In the genomic region with DNA sequence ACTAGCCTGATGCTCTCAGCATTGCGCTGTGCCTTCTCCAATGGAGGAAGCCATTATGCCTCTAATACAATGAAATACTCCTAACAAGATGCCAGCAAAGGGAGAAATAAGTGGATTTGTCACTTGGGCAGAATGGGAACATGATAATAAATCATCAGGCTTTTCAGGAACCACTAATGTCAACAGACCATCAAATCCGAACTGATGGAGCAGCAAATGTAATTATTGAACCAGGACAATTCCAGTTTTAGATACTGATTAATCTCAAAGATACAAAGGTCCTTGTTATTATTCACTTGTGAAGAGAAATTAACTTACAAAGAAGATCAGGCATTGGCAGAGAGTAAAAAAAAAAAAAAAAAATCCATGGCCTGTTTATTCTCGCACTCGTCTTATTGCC, we compare ENCODE assay signal across 24 mouse cellular contexts. TPM values are rescaled to one million over a fixed set of nuclear protein-coding genes. Genes with fewer than 3 reads are reported as not detected.
"Had no signal": no experiment of that assay in that cellular context is flagged by ENCODE, and none has a peak within 500 bp of the region (broad histone marks: within the 10 kb centered on the region; RNA-seq: fewer than 3 reads in every experiment).

No protein-coding gene starts in this region.

- ATAC-seq: intestine, postnatal 0 days; lung, postnatal 0 days; midbrain, embryonic 15.5 days had no signal

- H3K4me3 ChIP-seq: layer of hippocampus, adult 2 months; limb, embryonic 10.5 days; limb, embryonic 13.5 days; liver, embryonic 13.5 days; midbrain, embryonic 12.5 days; midbrain, embryonic 15.5 days; neural tube, embryonic 12.5 days; neural tube, embryonic 15.5 days had no signal

- H3K9ac ChIP-seq: limb, embryonic 13.5 days; liver, embryonic 13.5 days; lung, embryonic 14.5 days; midbrain, embryonic 12.5 days; midbrain, embryonic 15.5 days; neural tube, embryonic 12.5 days; neural tube, embryonic 15.5 days had no signal

- H3K27me3 ChIP-seq: limb, embryonic 13.5 days; liver, embryonic 13.5 days; midbrain, embryonic 15.5 days; neural tube, embryonic 12.5 days; neural tube, embryonic 15.5 days had no signal

- H3K9me3 ChIP-seq: limb, embryonic 10.5 days; limb, embryonic 13.5 days; liver, embryonic 13.5 days; midbrain, embryonic 12.5 days; midbrain, embryonic 15.5 days; neural tube, embryonic 12.5 days; neural tube, embryonic 15.5 days had no signal

- H3K4me2 ChIP-seq: limb, embryonic 13.5 days; liver, embryonic 13.5 days; lung, embryonic 14.5 days; midbrain, embryonic 12.5 days; midbrain, embryonic 15.5 days; neural tube, embryonic 12.5 days; neural tube, embryonic 15.5 days had no signal

- H3K27ac ChIP-seq: layer of hippocampus, adult 2 months; limb, embryonic 10.5 days; limb, embryonic 13.5 days; liver, embryonic 13.5 days; macrophage; midbrain, embryonic 12.5 days; midbrain, embryonic 15.5 days; neural tube, embryonic 12.5 days; neural tube, embryonic 15.5 days; stomach, postnatal 0 days had no signal

- H3K4me1 ChIP-seq: liver, embryonic 13.5 days had no signal

- H3K36me3 ChIP-seq: limb, embryonic 10.5 days; limb, embryonic 13.5 days; liver, embryonic 13.5 days; midbrain, embryonic 12.5 days; midbrain, embryonic 15.5 days; neural tube, embryonic 12.5 days; neural tube, embryonic 15.5 days had no signal

- DNase-seq: kidney, postnatal 10 days; layer of hippocampus, adult 9-11 months; liver; liver, embryonic 13.5 days; lung, embryonic 14.5 days; right cerebral cortex, adult 18-20 months; right cerebral cortex, postnatal 14 days; right cerebral cortex, postnatal 4 days; thymus, adult 2 months; thymus, postnatal 14 days; thymus, postnatal 4 days had no signal

RNA-seq across cellular contexts. Expression of a gene that starts 53.7 kb away (rescaled TPM):
- total RNA-seq: megakaryocyte, adult 5-6 weeks had no signal
- polyA plus RNA-seq: intestine, postnatal 0 days; large intestine, adult 2 months; limb, embryonic 10.5 days; liver, embryonic 13.5 days; lung, postnatal 0 days; macrophage; thymus, adult 2 months had no signal
